Mouse (Mus musculus): ENCODE results near the gene Nfyb. TPM values are rescaled to one million over a fixed set of nuclear protein-coding genes. Genes with fewer than 3 reads are reported as not detected.

Nfyb gene
- polyA plus RNA-seq (2016; fragmentation: Nextera tagmentation; extraction: Ambion mirVana), result 68.7 and 72.8 TPM in 2 replicates

GRCm38 (mm10) chr10:82763840-82764631 lies at the start of gene Nfyb:
TSS of gene Nfyb (minus strand) at chr10:82764144.
- Histone ChIP-seq H3K36me3 (replicated peaks) (peaks cover 24% of the 10 kb centered on the region), H3K4me1 (peaks cover 33% of the 10 kb centered on the region), H3K9ac (peak within 1 kb of the TSS; percentile 99), H3K4me2 (peak within 1 kb of the TSS; percentile 66), H3K4me3 (replicated peaks) (peak within 1 kb of the TSS; percentile 91), H3K27me3 (no peaks in the 10 kb centered on the region; the same call in 1 of the 2 replicates), H3K27ac (peak within 1 kb of the TSS; percentile 100), H3K9me3 (no peaks in the 10 kb centered on the region)
- ATAC-seq (ENCODE audit: low FRiP score), result peak; percentile 98
- under 1% methylated on average over 66 of the region's 68 CpGs for WGBS

GRCm38 (mm10) chr10:82811855-82812431 lies 48.0 kb upstream of the Nfyb start:
- 7% methylated on average over 38 of the region's 52 CpGs for WGBS
- Histone ChIP-seq H3K4me3 (replicated peaks) (peak overlapping the region; percentile 64), H3K9me3 (no peaks in the 10 kb centered on the region), H3K4me1 (peaks cover 19% of the 10 kb centered on the region), H3K36me3 (replicated peaks) (no peaks in the 10 kb centered on the region), H3K9ac (peak overlapping the region; percentile 62), H3K27ac (no peak overlapping the region), H3K4me2 (peak overlapping the region; percentile 68), H3K27me3 (no peaks in the 10 kb centered on the region)
- peak; percentile 78 for ATAC-seq (ENCODE audit: low FRiP score)

GRCm38 (mm10) chr10:82809352-82809751 lies 45.4 kb upstream of the Nfyb start:
- ATAC-seq (ENCODE audit: low FRiP score), result no peak
- no peaks in the 10 kb centered on the region; the same call in 1 of the 2 replicates for H3K27me3 ChIP-seq
- no peaks in the 10 kb centered on the region for H3K36me3 ChIP-seq (replicated peaks)
- H3K9me3 ChIP-seq, result no peaks in the 10 kb centered on the region
- no peak overlapping the region for H3K4me3 ChIP-seq (replicated peaks)
- 5% methylated on average over 3 of the region's 3 CpGs for WGBS
- no peak overlapping the region for H3K27ac ChIP-seq
- H3K9ac ChIP-seq, result no peak overlapping the region
- peaks cover 15% of the 10 kb centered on the region for H3K4me1 ChIP-seq
- no peak overlapping the region for H3K4me2 ChIP-seq

GRCm38 (mm10) chr10:82808891-82809290 lies 44.9 kb upstream of the Nfyb start:
- H3K27me3 ChIP-seq, result no peaks in the 10 kb centered on the region; the same call in 1 of the 2 replicates
- H3K4me1 ChIP-seq, result peaks cover 14% of the 10 kb centered on the region
- H3K9me3 ChIP-seq, result no peaks in the 10 kb centered on the region
- no peak overlapping the region for H3K27ac ChIP-seq
- no peak overlapping the region for H3K9ac ChIP-seq
- H3K36me3 ChIP-seq (replicated peaks), result no peaks in the 10 kb centered on the region
- H3K4me2 ChIP-seq, result no peak overlapping the region
- no peak for ATAC-seq (ENCODE audit: low FRiP score)
- 71% methylated on average over 8 of the region's 8 CpGs for whole genome bisulfite sequencing
- H3K4me3 ChIP-seq (replicated peaks), result no peak overlapping the region

- H3K9ac ChIP-seq, result no peak overlapping the region
- WGBS, result 48% methylated on average over 6 of the region's 6 CpGs
- no peak overlapping the region for H3K27ac ChIP-seq
- H3K27me3 ChIP-seq, result no peaks in the 10 kb centered on the region; the same call in 1 of the 2 replicates
- H3K9me3 ChIP-seq, result no peaks in the 10 kb centered on the region
- no peak for ATAC-seq (ENCODE audit: low FRiP score)
- no peaks in the 10 kb centered on the region for H3K36me3 ChIP-seq (replicated peaks)
- peaks cover 14% of the 10 kb centered on the region for H3K4me1 ChIP-seq
- H3K4me2 ChIP-seq, result no peak overlapping the region
- no peak overlapping the region for H3K4me3 ChIP-seq (replicated peaks)
These were observed 44.2 kb upstream of the Nfyb start for GRCm38 (mm10) chr10:82808155-82808554.

- Histone ChIP-seq H3K27ac (no peak overlapping the region), H3K36me3 (replicated peaks) (no peaks in the 10 kb centered on the region), H3K4me3 (replicated peaks) (no peak overlapping the region), H3K27me3 (no peaks in the 10 kb centered on the region; the same call in 1 of the 2 replicates), H3K4me2 (no peak overlapping the region), H3K9me3 (no peaks in the 10 kb centered on the region), H3K4me1 (peaks cover 13% of the 10 kb centered on the region), H3K9ac (no peak overlapping the region)
- 83% methylated on average over 7 of the region's 7 CpGs for WGBS
- ATAC-seq (ENCODE audit: low FRiP score), result no peak
These were observed 43.3 kb upstream of the Nfyb start for GRCm38 (mm10) chr10:82807238-82807637.

- WGBS, result 82% methylated on average over 8 of the region's 8 CpGs
- Histone ChIP-seq H3K27me3 (no peaks in the 10 kb centered on the region; the same call in 1 of the 2 replicates), H3K9ac (no peak overlapping the region), H3K4me3 (replicated peaks) (no peak overlapping the region), H3K27ac (no peak overlapping the region), H3K4me2 (no peak overlapping the region), H3K4me1 (peaks cover 11% of the 10 kb centered on the region), H3K9me3 (0 out of 2 replicates have a peak, but pooled peaks cover 2% of the 10 kb centered on the region), H3K36me3 (replicated peaks) (no peaks in the 10 kb centered on the region)
- ATAC-seq (ENCODE audit: low FRiP score), result no peak
These were observed 42.5 kb upstream of the Nfyb start for GRCm38 (mm10) chr10:82806414-82806813.

- 92% methylated on average over 6 of the region's 6 CpGs for WGBS
- H3K9me3 ChIP-seq, result 0 out of 2 replicates have a peak, but pooled peaks cover 2% of the 10 kb centered on the region
- H3K4me1 ChIP-seq, result peaks cover 11% of the 10 kb centered on the region
These were observed 41.2 kb upstream of the Nfyb start for GRCm38 (mm10) chr10:82805111-82805510.

GRCm38 (mm10) chr10:82804396-82804795 lies 40.5 kb upstream of the Nfyb start:
- no peak for ATAC-seq (ENCODE audit: low FRiP score)
- Histone ChIP-seq H3K27ac (no peak overlapping the region), H3K27me3 (no peaks in the 10 kb centered on the region; the same call in 1 of the 2 replicates), H3K4me2 (no peak overlapping the region), H3K9me3 (0 out of 2 replicates have a peak, but pooled peaks cover 2% of the 10 kb centered on the region), H3K4me3 (replicated peaks) (no peak overlapping the region), H3K36me3 (replicated peaks) (no peaks in the 10 kb centered on the region), H3K4me1 (peaks cover 7% of the 10 kb centered on the region), H3K9ac (no peak overlapping the region)
- WGBS, result 73% methylated on average over 3 of the region's 3 CpGs

More at GRCm38 (mm10) chr10:82805111-82805510, 41.2 kb upstream of the Nfyb start:
- Histone ChIP-seq H3K4me3 (replicated peaks) (no peak overlapping the region), H3K27ac (no peak overlapping the region), H3K36me3 (replicated peaks) (no peaks in the 10 kb centered on the region), H3K4me2 (no peak overlapping the region), H3K9ac (no peak overlapping the region), H3K27me3 (no peaks in the 10 kb centered on the region; the same call in 1 of the 2 replicates)
- ATAC-seq (ENCODE audit: low FRiP score), result no peak

GRCm38 (mm10) chr10:82800094-82800493 lies 36.1 kb upstream of the Nfyb start:
- Histone ChIP-seq H3K36me3 (replicated peaks) (no peaks in the 10 kb centered on the region), H3K4me1 (peaks cover 7% of the 10 kb centered on the region), H3K4me2 (no peak overlapping the region), H3K27ac (no peak overlapping the region), H3K27me3 (no peaks in the 10 kb centered on the region), H3K9me3 (0 out of 2 replicates have a peak, but pooled peaks cover 2% of the 10 kb centered on the region), H3K4me3 (replicated peaks) (no peak overlapping the region), H3K9ac (no peak overlapping the region)
- no peak for ATAC-seq (ENCODE audit: low FRiP score)
- 68% methylated on average over 5 of the region's 5 CpGs for WGBS

GRCm38 (mm10) chr10:82798312-82798933 lies 34.5 kb upstream of the Nfyb start:
- Histone ChIP-seq H3K4me1 (peaks cover 7% of the 10 kb centered on the region), H3K9me3 (0 out of 2 replicates have a peak, but pooled peaks cover 2% of the 10 kb centered on the region), H3K27me3 (no peaks in the 10 kb centered on the region), H3K4me2 (no peak overlapping the region), H3K27ac (no peak overlapping the region), H3K36me3 (replicated peaks) (no peaks in the 10 kb centered on the region), H3K9ac (no peak overlapping the region), H3K4me3 (replicated peaks) (no peak overlapping the region)
- no peak for ATAC-seq (ENCODE audit: low FRiP score)
- WGBS, result 69% methylated on average over 11 of the region's 11 CpGs

GRCm38 (mm10) chr10:82797119-82797491 lies 33.2 kb upstream of the Nfyb start:
- no peaks in the 10 kb centered on the region for H3K27me3 ChIP-seq
- ATAC-seq (ENCODE audit: low FRiP score), result no peak
- WGBS, result 81% methylated on average over 4 of the region's 4 CpGs
- no peaks in the 10 kb centered on the region for H3K36me3 ChIP-seq (replicated peaks)
- H3K27ac ChIP-seq, result no peak overlapping the region
- no peak overlapping the region for H3K4me3 ChIP-seq (replicated peaks)
- H3K9ac ChIP-seq, result no peak overlapping the region
- H3K4me2 ChIP-seq, result no peak overlapping the region
- 0 out of 2 replicates have a peak, but pooled peaks cover 2% of the 10 kb centered on the region for H3K9me3 ChIP-seq
- peaks cover 7% of the 10 kb centered on the region for H3K4me1 ChIP-seq
